Mouse (Mus musculus) cortical plate, adult 2 months (tissue): ENCODE data around the gene Ptpn5.

Experiments used
- CTCF ChIP-seq: fragments of 200-500 bp; IDR thresholded peaks from 2 replicates; pipeline ENCODE4 v1.5.1; 2011; ENCODE audit warnings: mild to moderate bottlenecking, control low read depth, low read length; ENCODE audit not compliant: insufficient read depth; ENCODE audit errors: extremely low read depth
- POLR2A ChIP-seq: fragments of 200-500 bp; IDR thresholded peaks from 2 replicates; pipeline ENCODE4 v1.6.1; 2011; ENCODE audit warnings: mild to moderate bottlenecking, low read length, control low read depth; ENCODE audit not compliant: insufficient read depth; ENCODE audit errors: extremely low read depth

GRCm38 (mm10) chr7:47163203-47163602 lies 29.7 kb upstream of the Ptpn5 start:
- no peak for TF ChIP-seq CTCF
- TF ChIP-seq POLR2A, result no peak
